Mouse (Mus musculus): ENCODE measurements around the gene Sdhc. TPM values are rescaled to one million over a fixed set of nuclear protein-coding genes. Genes with fewer than 3 reads are reported as not detected.
"Not testable (repeated sequence)": the region's sequence is repeated elsewhere in the genome, so short reads cannot be mapped to it uniquely, and the experiment has no call there.

Sdhc gene
- total and polyA plus RNA-seq, 3 experiments, result 1,025 to 1,288 (median 1,087) TPM

- H3K36me3 ChIP-seq (ENCODE audit: control insufficient read depth, insufficient read depth, low read length); DNase-seq; H3K9ac ChIP-seq (ENCODE audit: low read depth, low read length); intact Hi-C loops (cut with DNase I); H3K4me3 ChIP-seq; H3K27me3 ChIP-seq (ENCODE audit: control insufficient read depth, insufficient read depth, low read length); H3K4me1 ChIP-seq (ENCODE audit: control insufficient read depth, insufficient read depth, low read length); H3K27ac ChIP-seq; H3K79me2 ChIP-seq (replicated peaks; ENCODE audit: control insufficient read depth, insufficient read depth, low read length): not testable (repeated sequence)
- WGBS, result 0% methylated on average over 1 of the region's 35 CpGs
These were observed 71.1 kb downstream of the Sdhc start for GRCm38 (mm10) chr1:171079345-171079744.

- H3K27me3 ChIP-seq (ENCODE audit: control insufficient read depth, insufficient read depth, low read length); intact Hi-C loops (cut with DNase I); H3K9ac ChIP-seq (ENCODE audit: low read depth, low read length); DNase-seq; H3K27ac ChIP-seq; H3K79me2 ChIP-seq (replicated peaks; ENCODE audit: control insufficient read depth, insufficient read depth, low read length); H3K4me3 ChIP-seq; H3K4me1 ChIP-seq (ENCODE audit: control insufficient read depth, insufficient read depth, low read length); H3K36me3 ChIP-seq (ENCODE audit: control insufficient read depth, insufficient read depth, low read length): not testable (repeated sequence)
- WGBS, result 24% methylated on average over 12 of the region's 12 CpGs
These were observed 72.0 kb downstream of the Sdhc start for GRCm38 (mm10) chr1:171078419-171078818.

GRCm38 (mm10) chr1:171077955-171078354, 72.4 kb downstream of the Sdhc start:
- peak; percentile 64 to 67 for DNase-seq
- H3K9ac ChIP-seq (ENCODE audit: low read depth, low read length); H3K79me2 ChIP-seq (replicated peaks; ENCODE audit: control insufficient read depth, insufficient read depth, low read length); H3K4me1 ChIP-seq (ENCODE audit: control insufficient read depth, insufficient read depth, low read length); H3K27ac ChIP-seq; H3K36me3 ChIP-seq (ENCODE audit: control insufficient read depth, insufficient read depth, low read length); intact Hi-C loops (cut with DNase I); H3K27me3 ChIP-seq (ENCODE audit: control insufficient read depth, insufficient read depth, low read length): not testable (repeated sequence)
- 0 out of 2 replicates have a peak overlapping the region, but pooled peaks have one; percentile 27 for H3K4me3 ChIP-seq
- 3% methylated on average over 19 of the region's 27 CpGs for WGBS

GRCm38 (mm10) chr1:171077192-171077591, 73.2 kb downstream of the Sdhc start:
- H3K36me3 ChIP-seq (ENCODE audit: control insufficient read depth, insufficient read depth, low read length); H3K9ac ChIP-seq (ENCODE audit: low read depth, low read length); intact Hi-C loops (cut with DNase I); DNase-seq; H3K27me3 ChIP-seq (ENCODE audit: control insufficient read depth, insufficient read depth, low read length); H3K27ac ChIP-seq; H3K4me3 ChIP-seq; H3K4me1 ChIP-seq (ENCODE audit: control insufficient read depth, insufficient read depth, low read length); H3K79me2 ChIP-seq (replicated peaks; ENCODE audit: control insufficient read depth, insufficient read depth, low read length): not testable (repeated sequence)
- 42% methylated on average over 5 of the region's 5 CpGs for WGBS

Small RNA genes within 50 kb of the gene (microRNA-seq; reads per million reads assigned to microRNA genes)
- 0 reads per million in 2 experiments for gene Gm27844

Other genes with a start within 250 kb of the Sdhc start
- not detected for gene Fcrlb, start 237.7 kb downstream of the Sdhc start, total RNA-seq (2021)
- gene Fcrlb, start 237.7 kb downstream of the Sdhc start, polyA plus RNA-seq (2012; rRNA removed), result not detected in 2 replicates
- gene Fcrla, start 223.0 kb downstream of the Sdhc start, total RNA-seq (2021), result under 1 TPM; 0.39 to 0.89 TPM
- 1.9 and 2.2 TPM in 2 replicates for gene Fcrla, start 223.0 kb downstream of the Sdhc start, polyA plus RNA-seq (2012; rRNA removed)
- gene Fcgr2b, start 174.1 kb downstream of the Sdhc start, total RNA-seq (2021), result 1 to 10 TPM; 7.4 to 8.4 TPM
- 10.4 and 10.9 TPM in 2 replicates for gene Fcgr2b, start 174.1 kb downstream of the Sdhc start, polyA plus RNA-seq (2012; rRNA removed)
- gene Fcgr4, start 131.7 kb downstream of the Sdhc start, total RNA-seq (2021), result 1 to 10 TPM in 1 of 2 experiments, under 1 TPM in 1; 0.70 to 1.2 TPM
- 0.79 and 1.4 TPM in 2 replicates for gene Fcgr4, start 131.7 kb downstream of the Sdhc start, polyA plus RNA-seq (2012; rRNA removed)
- 10 to 100 TPM; 12.1 to 12.7 TPM for gene Fcgr3, start 85.7 kb downstream of the Sdhc start, total RNA-seq (2021)
- 11.5 and 12.6 TPM in 2 replicates for gene Fcgr3, start 85.7 kb downstream of the Sdhc start, polyA plus RNA-seq (2012; rRNA removed)
- under 1 TPM; 0.89 to 0.98 TPM for gene Cfap126, start 36.7 kb downstream of the Sdhc start, total RNA-seq (2021)
- gene Cfap126, start 36.7 kb downstream of the Sdhc start, polyA plus RNA-seq (2012; rRNA removed), result 2.1 and 6.3 TPM in 2 replicates
- under 1 TPM in 1 of 2 experiments, not detected in 1; 0.39 TPM for gene Mpz, start 108 bp upstream of the Sdhc start, total RNA-seq (2021)
- gene Mpz, start 108 bp upstream of the Sdhc start, polyA plus RNA-seq (2012; rRNA removed), result 3.2 and 8.0 TPM in 2 replicates
- 100 to 1,000 TPM; 255 to 283 TPM for gene Pcp4l1, start 45.7 kb upstream of the Sdhc start, total RNA-seq (2021)
- 165 and 190 TPM in 2 replicates for gene Pcp4l1, start 45.7 kb upstream of the Sdhc start, polyA plus RNA-seq (2012; rRNA removed)
- gene Nr1i3, start 63.4 kb upstream of the Sdhc start, total RNA-seq (2021), result not detected
- gene Nr1i3, start 63.4 kb upstream of the Sdhc start, polyA plus RNA-seq (2012; rRNA removed), result 0.12 TPM in 1 of 2 replicates, not detected in the other
- gene Tomm40l, start 71.9 kb upstream of the Sdhc start, total RNA-seq (2021), result 10 to 100 TPM; 79.8 to 81.6 TPM
- gene Tomm40l, start 71.9 kb upstream of the Sdhc start, polyA plus RNA-seq (2012; rRNA removed), result 63.9 and 83.2 TPM in 2 replicates
- gene Apoa2, start 74.5 kb upstream of the Sdhc start, total RNA-seq (2021), result 1 to 10 TPM; 2.1 to 2.2 TPM
- gene Apoa2, start 74.5 kb upstream of the Sdhc start, polyA plus RNA-seq (2012; rRNA removed), result 3.9 and 15.3 TPM in 2 replicates
- gene Fcer1g, start 83.8 kb upstream of the Sdhc start, total RNA-seq (2021), result 10 to 100 TPM; 12.4 to 15.3 TPM
- 32.7 and 50.8 TPM in 2 replicates for gene Fcer1g, start 83.8 kb upstream of the Sdhc start, polyA plus RNA-seq (2012; rRNA removed)
- 1 to 10 TPM in 1 of 2 experiments, under 1 TPM in 1; 0.29 to 1.5 TPM for gene Adamts4, start 99.8 kb upstream of the Sdhc start, total RNA-seq (2021)
- 0.92 and 0.94 TPM in 2 replicates for gene Adamts4, start 99.8 kb upstream of the Sdhc start, polyA plus RNA-seq (2012; rRNA removed)
- gene Ndufs2, start 100.8 kb upstream of the Sdhc start, total RNA-seq (2021), result 1,000 to 10,000 TPM; 1,369 to 1,610 TPM
- 997 and 1,250 TPM in 2 replicates for gene Ndufs2, start 100.8 kb upstream of the Sdhc start, polyA plus RNA-seq (2012; rRNA removed)
- 10 to 100 TPM; 16.4 to 17.4 TPM for gene B4galt3, start 119.7 kb upstream of the Sdhc start, total RNA-seq (2021)
- 41.9 and 45.7 TPM in 2 replicates for gene B4galt3, start 119.7 kb upstream of the Sdhc start, polyA plus RNA-seq (2012; rRNA removed)
- 10 to 100 TPM in 1 of 2 experiments, 1 to 10 TPM in 1; 9.7 to 12.0 TPM for gene Ppox, start 130.6 kb upstream of the Sdhc start, total RNA-seq (2021)
- gene Ppox, start 130.6 kb upstream of the Sdhc start, polyA plus RNA-seq (2012; rRNA removed), result 31.4 and 33.1 TPM in 2 replicates
- 10 to 100 TPM; 19.9 to 20.1 TPM for gene Usp21, start 137.4 kb upstream of the Sdhc start, total RNA-seq (2021)
- 31.7 and 37.9 TPM in 2 replicates for gene Usp21, start 137.4 kb upstream of the Sdhc start, polyA plus RNA-seq (2012; rRNA removed)
- 10 to 100 TPM; 80.5 to 93.5 TPM for gene Ufc1, start 144.4 kb upstream of the Sdhc start, total RNA-seq (2021)
- gene Ufc1, start 144.4 kb upstream of the Sdhc start, polyA plus RNA-seq (2012; rRNA removed), result 29.7 and 37.7 TPM in 2 replicates
- 10 to 100 TPM; 20.8 to 22.9 TPM for gene Dedd, start 178.5 kb upstream of the Sdhc start, total RNA-seq (2021)
- 28.8 and 33.0 TPM in 2 replicates for gene Dedd, start 178.5 kb upstream of the Sdhc start, polyA plus RNA-seq (2012; rRNA removed)
- gene Nit1, start 195.0 kb upstream of the Sdhc start, total RNA-seq (2021), result 10 to 100 TPM; 25.9 to 32.7 TPM
- 40.1 and 41.3 TPM in 2 replicates for gene Nit1, start 195.0 kb upstream of the Sdhc start, polyA plus RNA-seq (2012; rRNA removed)
- 10 to 100 TPM; 68.3 to 97.4 TPM for gene Pfdn2, start 195.1 kb upstream of the Sdhc start, total RNA-seq (2021)
- gene Pfdn2, start 195.1 kb upstream of the Sdhc start, polyA plus RNA-seq (2012; rRNA removed), result 25.4 and 29.8 TPM in 2 replicates
- gene Klhdc9, start 210.2 kb upstream of the Sdhc start, total RNA-seq (2021), result under 1 TPM in 1 of 2 experiments, not detected in 1; 0.16 TPM
- gene Klhdc9, start 210.2 kb upstream of the Sdhc start, polyA plus RNA-seq (2012; rRNA removed), result 0.20 and 0.25 TPM in 2 replicates
- gene Nectin4, start 219.5 kb upstream of the Sdhc start, total RNA-seq (2021), result under 1 TPM; 0.13 to 0.23 TPM
- 0.21 and 0.29 TPM in 2 replicates for gene Nectin4, start 219.5 kb upstream of the Sdhc start, polyA plus RNA-seq (2012; rRNA removed)
- 1 to 10 TPM; 2.3 to 2.4 TPM for gene Arhgap30, start 238.4 kb upstream of the Sdhc start, total RNA-seq (2021)
- gene Arhgap30, start 238.4 kb upstream of the Sdhc start, polyA plus RNA-seq (2012; rRNA removed), result 2.6 and 3.2 TPM in 2 replicates

Measured in heart, adult 2 months (tissue).